Mouse (Mus musculus) olfactory bulb, adult 2 months (tissue): ENCODE data around the gene Cntnap1.

Experiments
- CTCF ChIP-seq: fragments of 200-500 bp; IDR thresholded peaks from 2 replicates; pipeline ENCODE4 v1.5.1; 2012; ENCODE audit warnings: low read depth, mild to moderate bottlenecking, low read length, moderate library complexity; ENCODE audit not compliant: insufficient read depth
- POLR2A ChIP-seq: fragments of 200-500 bp; IDR thresholded peaks from 2 replicates; pipeline ENCODE4 v1.6.1; 2012; ENCODE audit warnings: mild to moderate bottlenecking, low read depth, low read length, moderate library complexity; ENCODE audit not compliant: insufficient read depth

GRCm38 (mm10) chr11:101194643-101195042 is 24.3 kb downstream of the Cntnap1 start:
- TF ChIP-seq POLR2A (no peak), CTCF (no peak)
